Mouse (Mus musculus) left cerebral cortex, adult 8-10 months (tissue): Measurements from ENCODE around the gene Myo9b. TPM values are rescaled to one million over a fixed set of nuclear protein-coding genes. Genes with fewer than 3 reads are reported as not detected.

Experiments used
- DNase-seq, 2 experiments: peaks; one replicate each; pipeline ENCODE4 v3.0.0; 2022; ENCODE audit warnings: low spot score in 2 of 2
- total RNA-seq, 4 experiments: library from RNA; stranded (reverse); gene quantifications; 2 replicates each; pipeline ENCODE4 v1.2.4; 2022

Gene Myo9b
- total RNA-seq, 4 experiments from 2014 or later, result 28.9 to 34.6 (median 29.7) TPM

- no peak for DNase-seq
Observed at GRCm38 (mm10) chr8:71383860-71384259, 111.3 kb downstream of the Myo9b start.

GRCm38 (mm10) chr8:71385212-71385835 is 112.8 kb downstream of the Myo9b start:
- DNase-seq, result no peak

GRCm38 (mm10) chr8:71388267-71388666 is 115.8 kb downstream of the Myo9b start:
- no peak for DNase-seq

- DNase-seq, result no peak
Observed at GRCm38 (mm10) chr8:71391696-71392095, 119.2 kb downstream of the Myo9b start.

- peak in 1 of 2 experiments; percentile 4 for DNase-seq
Observed at GRCm38 (mm10) chr8:71392391-71392790, 119.9 kb downstream of the Myo9b start.

- DNase-seq, result peak in 1 of 2 experiments; percentile 7
Observed at GRCm38 (mm10) chr8:71392871-71393270, 120.4 kb downstream of the Myo9b start.

- DNase-seq, result peak in 1 of 2 experiments; percentile 6
Observed at GRCm38 (mm10) chr8:71394481-71394880, 122.0 kb downstream of the Myo9b start.

GRCm38 (mm10) chr8:71395071-71395470 is 122.6 kb downstream of the Myo9b start:
- DNase-seq, result peak in 1 of 2 experiments; percentile 11

GRCm38 (mm10) chr8:71395629-71396028 is 123.1 kb downstream of the Myo9b start, which contains the start of gene Ushbp1:
Ushbp1 (minus strand) TSS chr8:71395802.
- DNase-seq, result peak in 1 of 2 experiments; percentile 7

- peak; percentile 75 to 96 for DNase-seq
Observed at GRCm38 (mm10) chr8:71396639-71397305, 124.3 kb downstream of the Myo9b start, which contains the start of gene Babam1. Babam1 (plus strand) TSS chr8:71396861.

GRCm38 (mm10) chr8:71397701-71398100 is 125.2 kb downstream of the Myo9b start:
- peak in 1 of 2 experiments; percentile 22 for DNase-seq

GRCm38 (mm10) chr8:71400826-71401225 is 128.3 kb downstream of the Myo9b start:
- no peak for DNase-seq

- DNase-seq, result peak in 1 of 2 experiments; percentile 7
Observed at GRCm38 (mm10) chr8:71401454-71401853, 128.9 kb downstream of the Myo9b start.

- DNase-seq, result peak in 1 of 2 experiments; percentile 8
Observed at GRCm38 (mm10) chr8:71402446-71402964, 130.0 kb downstream of the Myo9b start.

GRCm38 (mm10) chr8:71403107-71403885 is 130.8 kb downstream of the Myo9b start:
- DNase-seq, result no peak

GRCm38 (mm10) chr8:71404011-71404410 is 131.5 kb downstream of the Myo9b start:
- DNase-seq, result peak in 1 of 2 experiments; percentile 6

GRCm38 (mm10) chr8:71404951-71405351 is 132.4 kb downstream of the Myo9b start:
- peak in 1 of 2 experiments; percentile 33 for DNase-seq

GRCm38 (mm10) chr8:71405401-71406098 is 133.0 kb downstream of the Myo9b start, which contains the start of gene Ankle1:
Ankle1 (plus strand) TSS chr8:71406010.
- peak; percentile 84 to 95 for DNase-seq

GRCm38 (mm10) chr8:71406099-71407015 is 133.8 kb downstream of the Myo9b start:
- peak in 1 of 2 experiments; percentile 23 for DNase-seq

- DNase-seq, result peak in 1 of 2 experiments; percentile 7
Observed at GRCm38 (mm10) chr8:71407441-71407840, 134.9 kb downstream of the Myo9b start.
